Mouse (Mus musculus) hindbrain, embryonic 11.5 days (tissue): Measurements from ENCODE around the gene Mpz. TPM values are rescaled to one million over a fixed set of nuclear protein-coding genes. Genes with fewer than 3 reads are reported as not detected.

Experiments used
- ATAC-seq: fragments of 200-750 bp; cut with Nextera tagmentation; 2 replicates; pipeline ENCODE4 v1.8.0; 2017; ENCODE audit warnings: mild to moderate bottlenecking, moderate TSS enrichment, moderate library complexity; ENCODE audit not compliant: low FRiP score
- DNase-seq: peaks from one replicate; pipeline ENCODE4 v3.0.0-alpha.2; 2015; ENCODE audit warnings: low spot score
- H3K27ac ChIP-seq: fragments of 300-500 bp; sonication (generic); 2 replicates; pipeline ENCODE4 v1.5.1; 2014; ENCODE audit warnings: mild to moderate bottlenecking, low read depth, low read length
- H3K27me3 ChIP-seq: fragments of 300-500 bp; sonication (generic); 2 replicates; pipeline ENCODE4 v1.6.1; 2014; ENCODE audit warnings: mild to moderate bottlenecking, low read length, moderate library complexity, mixed read lengths; ENCODE audit not compliant: control insufficient read depth, insufficient read depth
- H3K36me3 ChIP-seq: fragments of 300-500 bp; sonication (generic); 2 replicates; pipeline ENCODE4 v1.6.1; 2014; ENCODE audit warnings: mild to moderate bottlenecking, low read length, moderate library complexity, mixed read lengths; ENCODE audit not compliant: control insufficient read depth, insufficient read depth
- H3K4me1 ChIP-seq: fragments of 300-500 bp; sonication (generic); replicated peaks from 2 replicates; pipeline ENCODE4 v1.6.1; 2014; ENCODE audit warnings: low read length, mixed read lengths; ENCODE audit not compliant: control insufficient read depth, insufficient read depth
- H3K4me2 ChIP-seq: fragments of 300-500 bp; sonication (generic); replicated peaks from 2 replicates; pipeline ENCODE4 v1.6.1; 2014; ENCODE audit warnings: mild to moderate bottlenecking, low read depth, low read length
- H3K4me3 ChIP-seq: fragments of 300-500 bp; sonication (generic); 2 replicates; pipeline ENCODE4 v1.5.1; 2014; ENCODE audit warnings: low read depth, low read length
- H3K9ac ChIP-seq: fragments of 300-500 bp; sonication (generic); 2 replicates; pipeline ENCODE4 v1.6.1; 2014; ENCODE audit warnings: low read depth, low read length
- H3K9me3 ChIP-seq: fragments of 300-500 bp; sonication (generic); 2 replicates; pipeline ENCODE4 v1.6.1; 2016; ENCODE audit warnings: low read length; ENCODE audit not compliant: control insufficient read depth
- WGBS: fragments of 180-500 bp; shearing (Covaris S2); extraction: QIAGEN DNeasy Blood & Tissue Kit; methylation state at CpG from one replicate; pipeline ENCODE4 v1.1.7; 2014; 5-methylcytosine and 5-hydroxymethylcytosine counted together
- polyA plus RNA-seq: library from polyadenylated mRNA; unstranded; fragments of >200 nt; fragmentation: Nextera tagmentation; extraction: Ambion mirVana; gene quantifications from 2 replicates; pipeline ENCODE4 v1.2.1, GENCODE M21; 2014

Mpz gene
- polyA plus RNA-seq, 1 experiment from 2014 or later: 1.5 TPM

DNA sequence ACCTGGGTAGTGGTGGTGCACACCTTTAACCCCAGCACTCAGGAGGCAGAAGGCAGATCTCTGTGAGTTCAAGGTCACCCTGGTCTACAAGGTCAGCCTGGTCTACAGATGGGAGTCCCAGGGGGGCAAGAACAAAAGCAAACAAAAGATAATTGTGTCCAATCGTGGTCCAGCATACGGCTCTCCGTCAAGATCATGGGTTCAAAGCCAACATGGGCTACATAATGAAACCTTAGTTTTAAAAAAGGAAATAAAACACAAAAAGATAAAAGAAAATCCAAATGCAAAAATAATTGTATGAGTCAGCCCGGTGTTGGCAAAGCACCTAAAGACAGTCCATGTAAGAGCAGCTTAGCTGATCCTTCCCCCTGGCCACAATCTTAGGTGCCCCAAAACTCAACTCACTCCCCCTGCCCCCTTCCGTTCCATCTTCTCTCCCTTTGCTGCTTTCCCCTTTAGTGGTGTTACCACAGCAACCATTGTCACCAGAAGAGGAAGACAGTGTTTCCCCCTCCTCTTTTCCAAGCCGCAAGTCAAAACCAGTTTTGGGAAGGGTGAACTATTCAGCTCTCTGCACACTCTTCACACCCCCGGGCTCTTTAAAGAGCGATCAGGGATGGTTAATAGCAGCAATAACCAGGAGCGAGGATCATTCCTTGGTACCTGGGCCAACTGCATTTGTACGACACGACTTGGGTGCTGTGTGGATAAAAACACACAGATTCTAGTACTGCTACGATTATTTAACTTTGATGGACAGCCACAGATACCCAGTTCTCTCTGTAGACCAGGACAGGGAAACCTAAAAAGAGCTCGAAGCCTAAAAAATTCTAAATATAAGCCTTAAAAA lies 37.6 kb downstream of the Mpz start:
- Histone ChIP-seq H3K27ac (no peak overlapping the region), H3K27me3 (peaks cover 6% of the 10 kb centered on the region), H3K4me3 (no peak overlapping the region), H3K4me2 (no peak overlapping the region), H3K9me3 (no peaks in the 10 kb centered on the region), H3K4me1 (no peaks in the 10 kb centered on the region; the same call in 1 of the 2 replicates), H3K36me3 (no peaks in the 10 kb centered on the region), H3K9ac (no peak overlapping the region)
- DNase-seq: peak; percentile 52
- 30% methylated on average over 13 of the region's 13 CpGs for WGBS
- peak; percentile 55; the same call in 1 of the 2 replicates for ATAC-seq

DNA sequence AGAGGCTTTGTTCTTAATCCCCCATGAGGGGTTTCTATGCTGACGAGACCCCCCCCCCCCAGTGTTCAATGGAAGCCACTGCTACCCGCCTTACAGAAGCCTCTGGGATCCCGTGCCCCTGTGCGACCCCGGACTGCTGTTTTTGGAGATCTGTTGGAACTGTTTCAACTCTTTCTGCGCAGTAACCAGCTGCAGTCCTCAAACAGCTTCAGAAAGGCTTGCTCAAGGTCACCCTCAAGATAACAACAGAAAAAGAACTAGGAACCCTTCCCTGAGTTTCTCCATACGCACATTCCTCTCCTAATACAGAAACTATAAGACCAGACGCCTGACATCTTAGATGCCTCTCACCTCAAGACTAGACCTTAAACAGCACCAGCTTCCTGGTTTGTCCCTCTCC lies 38.5 kb downstream of the Mpz start:
- Histone ChIP-seq H3K36me3 (no peaks in the 10 kb centered on the region), H3K4me2 (no peak overlapping the region), H3K27me3 (peaks cover 12% of the 10 kb centered on the region), H3K9me3 (no peaks in the 10 kb centered on the region), H3K4me1 (no peaks in the 10 kb centered on the region; the same call in 1 of the 2 replicates), H3K4me3 (no peak overlapping the region), H3K27ac (no peak overlapping the region), H3K9ac (no peak overlapping the region)
- WGBS: 11% methylated on average over 8 of the region's 8 CpGs
- ATAC-seq (no peak), DNase-seq (peak; percentile 31)

GRCm38 (mm10) chr1:171189476-171190114 lies 39.1 kb downstream of the Mpz start:
- Histone ChIP-seq H3K4me3 (no peak overlapping the region), H3K9ac (no peak overlapping the region), H3K27me3 (peaks cover 17% of the 10 kb centered on the region), H3K9me3 (no peaks in the 10 kb centered on the region), H3K4me1 (peaks cover 3% of the 10 kb centered on the region; the same call in 1 of the 2 replicates), H3K4me2 (no peak overlapping the region), H3K36me3 (no peaks in the 10 kb centered on the region), H3K27ac (no peak overlapping the region)
- no peak for ATAC-seq
- 29% methylated on average over 14 of the region's 14 CpGs for WGBS
- no peak for DNase-seq

DNA sequence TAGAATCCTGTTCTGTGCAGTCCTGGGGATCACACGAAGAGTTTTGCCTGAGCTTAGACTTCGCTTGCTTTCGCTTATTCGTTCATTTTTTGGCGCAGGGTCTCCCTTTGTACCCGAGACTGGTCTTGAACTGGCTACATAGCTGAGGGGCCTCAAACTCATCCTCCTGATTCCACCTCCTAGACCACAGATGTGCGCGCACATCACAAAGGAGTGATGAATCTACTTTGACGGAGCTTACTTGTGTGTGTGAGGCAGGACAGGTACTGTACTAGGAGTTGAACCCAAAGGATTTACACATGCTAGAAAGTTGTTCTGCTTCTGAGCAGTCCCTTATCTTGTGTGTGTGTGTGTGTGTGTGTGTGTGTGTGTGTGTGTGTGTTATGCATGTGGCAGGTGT lies 40.3 kb downstream of the Mpz start:
- no peak overlapping the region for H3K27ac ChIP-seq

DNA sequence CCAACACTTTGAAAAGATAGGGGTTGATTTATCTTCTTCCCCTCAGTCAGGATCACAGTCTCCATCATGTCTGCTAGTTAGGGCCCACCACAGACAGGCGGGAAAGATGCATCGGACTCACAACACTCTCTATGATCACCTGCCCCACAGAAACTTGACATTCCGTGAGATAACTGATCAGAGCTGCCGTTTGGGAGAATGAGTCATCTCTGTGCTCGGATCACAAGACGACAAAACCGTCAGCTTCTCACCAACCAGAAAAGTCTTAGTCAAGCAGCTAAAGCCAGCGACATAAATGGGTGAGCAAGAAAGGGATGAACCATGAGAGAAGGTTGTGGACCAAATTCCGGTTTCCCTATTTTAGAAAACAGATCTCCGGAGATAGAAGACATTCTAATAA lies 41.8 kb downstream of the Mpz start:
- Histone ChIP-seq H3K9me3 (no peaks in the 10 kb centered on the region), H3K36me3 (no peaks in the 10 kb centered on the region), H3K4me2 (no peak overlapping the region), H3K4me1 (peaks cover 6% of the 10 kb centered on the region; the same call in 1 of the 2 replicates), H3K27ac (no peak overlapping the region), H3K4me3 (no peak overlapping the region), H3K9ac (no peak overlapping the region), H3K27me3 (peaks cover 33% of the 10 kb centered on the region)
- DNase-seq (no peak), ATAC-seq (no peak)
- WGBS: 49% methylated on average over 10 of the region's 10 CpGs

More for the DNA sequence above, 40.3 kb downstream of the Mpz start:
- Histone ChIP-seq H3K36me3 (no peaks in the 10 kb centered on the region), H3K4me2 (no peak overlapping the region), H3K4me3 (no peak overlapping the region), H3K4me1 (peaks cover 6% of the 10 kb centered on the region; the same call in 1 of the 2 replicates), H3K9ac (no peak overlapping the region), H3K9me3 (no peaks in the 10 kb centered on the region), H3K27me3 (peaks cover 28% of the 10 kb centered on the region)
- 97% methylated on average over 9 of the region's 9 CpGs for WGBS
- no peak for DNase-seq
- no peak for ATAC-seq

DNA sequence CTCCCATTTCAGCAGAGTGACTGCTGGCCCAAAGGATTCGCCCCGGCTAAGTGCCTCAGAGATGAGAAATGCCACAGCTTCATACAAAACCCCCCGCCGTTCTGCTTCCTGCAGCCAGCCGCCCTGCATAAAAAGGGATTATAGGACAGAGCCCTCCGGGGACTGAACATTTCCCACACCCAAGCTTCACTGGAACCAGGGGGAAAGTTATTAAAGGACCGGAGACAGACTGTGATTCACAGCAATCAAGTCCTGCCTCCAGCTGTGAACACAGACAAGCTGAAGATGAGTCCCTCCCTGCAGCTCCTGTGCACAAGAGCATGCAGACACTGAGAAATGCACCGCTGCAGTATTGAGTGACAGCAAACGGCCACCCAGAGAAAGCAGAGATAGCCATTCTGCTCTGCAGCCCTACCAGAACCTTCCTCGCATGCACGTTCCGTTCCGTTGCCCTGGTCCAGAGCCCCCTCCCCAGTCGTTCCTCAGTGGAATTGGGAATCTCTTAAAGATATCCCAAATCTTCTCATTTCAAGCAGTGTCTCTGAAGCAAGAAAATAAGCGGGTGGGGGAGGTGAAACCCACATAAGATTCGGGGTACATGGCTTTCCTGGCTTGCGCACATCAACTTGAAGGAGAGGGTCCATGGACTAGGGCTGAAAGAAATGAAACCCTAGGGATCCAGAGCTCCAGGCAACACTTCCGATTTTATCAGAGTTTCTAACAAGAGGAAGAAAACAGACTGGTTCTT lies 42.8 kb downstream of the Mpz start:
- H3K9ac ChIP-seq: 0 out of 2 replicates have a peak overlapping the region, but pooled peaks have one; percentile 19

DNA sequence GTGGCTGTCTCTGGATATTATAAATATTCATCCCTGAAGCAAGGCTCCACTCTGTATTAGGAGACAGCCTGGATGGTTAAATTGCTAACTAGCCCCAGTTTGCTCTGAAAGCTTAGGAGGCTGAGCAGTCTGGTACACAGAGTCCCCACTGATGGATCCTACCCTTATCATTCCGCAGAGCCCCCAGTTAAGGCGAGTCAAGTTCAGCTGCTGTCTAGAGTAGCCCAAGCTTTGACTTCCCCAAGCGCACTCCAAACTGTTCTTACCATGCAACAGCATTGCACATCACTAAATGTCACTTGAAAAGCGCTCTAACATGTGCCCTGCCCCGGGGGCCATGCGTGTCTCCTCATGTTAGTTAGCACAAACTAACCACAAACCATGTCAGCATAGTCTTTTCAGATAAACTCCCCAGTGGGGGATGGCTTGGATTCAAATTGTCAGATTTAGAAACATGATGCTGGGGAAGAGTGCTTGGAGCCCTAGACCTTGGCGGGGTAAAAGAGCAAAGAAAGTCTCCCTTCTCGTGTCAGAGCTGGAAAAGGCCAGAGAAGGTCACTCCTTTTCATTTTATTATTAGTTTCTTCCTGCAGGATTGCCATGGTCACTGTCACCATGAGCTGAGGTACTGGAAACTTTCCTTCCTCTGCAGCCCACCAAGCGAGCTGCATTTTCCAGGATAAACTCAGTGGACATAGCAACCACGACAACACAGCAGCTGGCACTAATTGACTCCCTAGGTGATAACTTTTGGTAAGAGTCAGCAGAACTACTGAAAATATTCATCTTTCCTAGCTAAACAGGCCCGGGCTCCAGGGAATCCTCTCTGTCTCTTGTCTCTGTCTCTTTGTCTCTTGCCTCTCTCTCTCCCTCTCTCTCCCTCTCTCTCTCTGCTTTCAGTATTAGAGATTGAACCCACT lies 43.7 kb downstream of the Mpz start:
- Histone ChIP-seq H3K27ac (no peak overlapping the region), H3K4me3 (0 out of 2 replicates have a peak overlapping the region, but pooled peaks have one; percentile 8), H3K9me3 (no peaks in the 10 kb centered on the region), H3K9ac (no peak overlapping the region), H3K36me3 (no peaks in the 10 kb centered on the region), H3K27me3 (peaks cover 38% of the 10 kb centered on the region), H3K4me2 (peak overlapping the region; percentile 32; the same call in 1 of the 2 replicates), H3K4me1 (peaks cover 6% of the 10 kb centered on the region; the same call in 1 of the 2 replicates)
- no peak for ATAC-seq
- peak; percentile 31 for DNase-seq
- 20% methylated on average over 11 of the region's 11 CpGs for WGBS

More for the DNA sequence above, 42.8 kb downstream of the Mpz start:
- Histone ChIP-seq H3K36me3 (no peaks in the 10 kb centered on the region), H3K27ac (peak overlapping the region; percentile 21; the same call in 1 of the 2 replicates), H3K4me2 (peak overlapping the region; percentile 32), H3K9me3 (no peaks in the 10 kb centered on the region), H3K27me3 (peaks cover 38% of the 10 kb centered on the region), H3K4me3 (peak overlapping the region; percentile 8; the same call in 1 of the 2 replicates), H3K4me1 (peaks cover 6% of the 10 kb centered on the region; the same call in 1 of the 2 replicates)
- 3% methylated on average over 18 of the region's 18 CpGs for WGBS
- DNase-seq (peak; percentile 54), ATAC-seq (peak; percentile 28; the same call in 1 of the 2 replicates)
